Mouse (Mus musculus) layer of hippocampus, postnatal 36 days (tissue): ENCODE measurements around the gene Tns1. TPM values are rescaled to one million over a fixed set of nuclear protein-coding genes. Genes with fewer than 3 reads are reported as not detected.

Experiments
- DNase-seq, 2 experiments: peaks; one replicate each; pipeline ENCODE4 v3.0.0; 2022
- total RNA-seq, 2 experiments: library from RNA; stranded (reverse); gene quantifications; 2 replicates each; pipeline ENCODE4 v1.2.3; 2021

The Tns1 gene
- total RNA-seq, 2 experiments from 2014 or later = 34.5 to 48.6 TPM

- DNase-seq = no peak
These were observed 136.5 kb downstream of the Tns1 start for GRCm38 (mm10) chr1:73987705-73988201.

GRCm38 (mm10) chr1:73986268-73987045 is 137.8 kb downstream of the Tns1 start:
- DNase-seq = peak in 1 of 2 experiments; percentile 33

GRCm38 (mm10) chr1:73985611-73986010 is 138.6 kb downstream of the Tns1 start:
- no peak for DNase-seq

GRCm38 (mm10) chr1:73979214-73979613 is 145.0 kb downstream of the Tns1 start:
- peak; percentile 47 to 48 for DNase-seq

GRCm38 (mm10) chr1:73978576-73978975 is 145.7 kb downstream of the Tns1 start:
- DNase-seq = no peak

GRCm38 (mm10) chr1:73973992-73974391 is 150.3 kb downstream of the Tns1 start:
- DNase-seq = no peak

- DNase-seq = no peak
These were observed 151.5 kb downstream of the Tns1 start for GRCm38 (mm10) chr1:73972726-73973125.

GRCm38 (mm10) chr1:73970161-73970730 is 154.0 kb downstream of the Tns1 start:
- no peak for DNase-seq

- no peak for DNase-seq
These were observed 155.3 kb downstream of the Tns1 start for GRCm38 (mm10) chr1:73968712-73969511.

GRCm38 (mm10) chr1:73966411-73967238 is 157.6 kb downstream of the Tns1 start:
- DNase-seq = no peak

- no peak for DNase-seq
These were observed 160.0 kb downstream of the Tns1 start for GRCm38 (mm10) chr1:73964151-73964743.

- no peak for DNase-seq
These were observed 160.6 kb downstream of the Tns1 start for GRCm38 (mm10) chr1:73963626-73964025.

- DNase-seq = peak in 1 of 2 experiments; percentile 32
These were observed 161.4 kb downstream of the Tns1 start for GRCm38 (mm10) chr1:73962668-73963371.

- DNase-seq = no peak
These were observed 162.2 kb downstream of the Tns1 start for GRCm38 (mm10) chr1:73962049-73962448.

GRCm38 (mm10) chr1:73959758-73960157 is 164.5 kb downstream of the Tns1 start:
- no peak for DNase-seq

GRCm38 (mm10) chr1:73959344-73959743 is 164.9 kb downstream of the Tns1 start:
- no peak for DNase-seq

- no peak for DNase-seq
These were observed 165.9 kb downstream of the Tns1 start for GRCm38 (mm10) chr1:73958210-73958983.

- DNase-seq = no peak
These were observed 166.8 kb downstream of the Tns1 start for GRCm38 (mm10) chr1:73957428-73957827.

- DNase-seq = no peak
These were observed 167.9 kb downstream of the Tns1 start for GRCm38 (mm10) chr1:73956320-73956719.

GRCm38 (mm10) chr1:73955259-73955842 is 168.9 kb downstream of the Tns1 start:
- DNase-seq = no peak
